Comparison of ENCODE assay signal across 11 mouse cellular contexts in genomic region chr1:118935518-118935917, GRCm38 (mm10).
DNase-seq lines count a peak whose midpoint lies in the region; ATAC-seq and TF ChIP-seq lines count a peak whose summit lies in the region.
"Had no signal": no experiment of that assay in that cellular context is flagged by ENCODE, and none has a peak within 500 bp of the region (broad histone marks: within the 10 kb centered on the region; RNA-seq: fewer than 3 reads in every experiment).

No protein-coding gene starts in this region.

- H3K4me1 ChIP-seq in intestine, embryonic 14.5 days (replicated peaks; ENCODE audit: control insufficient read depth, insufficient read depth, low read length), result peaks cover 21% of the 10 kb centered on the region
- H3K4me1 ChIP-seq in intestine, postnatal 0 days (replicated peaks; ENCODE audit: control insufficient read depth, insufficient read depth, low read length), result no peaks in the 10 kb centered on the region
- peaks cover 20% of the 10 kb centered on the region for H3K4me1 ChIP-seq in stomach, embryonic 14.5 days (ENCODE audit: control insufficient read depth, insufficient read depth, low read length)
- no peaks in the 10 kb centered on the region for H3K4me1 ChIP-seq in stomach, postnatal 0 days (replicated peaks; ENCODE audit: control insufficient read depth, insufficient read depth)

- no peak overlapping the region for H3K4me2 ChIP-seq in intestine, embryonic 14.5 days (ENCODE audit: low read length)
- H3K4me2 ChIP-seq in intestine, postnatal 0 days (replicated peaks; ENCODE audit: low read depth), result no peak overlapping the region
- no peak overlapping the region for H3K4me2 ChIP-seq in stomach, embryonic 14.5 days (replicated peaks; ENCODE audit: low read depth, low read length)
- no peak overlapping the region for H3K4me2 ChIP-seq in stomach, postnatal 0 days (replicated peaks; ENCODE audit: low read depth)

- peak; percentile 20 for DNase-seq in embryo, embryonic 10 days (ENCODE audit: low spot score)
- DNase-seq in embryo, embryonic 10.5 days (ENCODE audit: low spot score), result no peak
- DNase-seq in intestine, embryonic 14.5 days (ENCODE audit: low spot score), result no peak
- no peak for DNase-seq in stomach, postnatal 0 days (ENCODE audit: low spot score)
- no peak for DNase-seq in layer of hippocampus, postnatal 10 days (ENCODE audit: low spot score in 2 of 2)
- no peak for DNase-seq in layer of hippocampus, adult 9-10 months (ENCODE audit: low spot score)
- DNase-seq: adrenal gland, adult 8-10 months; cerebellum, adult 18-20 months; layer of hippocampus, postnatal 36 days had no signal

- no peaks in the 10 kb centered on the region for H3K27me3 ChIP-seq in intestine, embryonic 14.5 days (replicated peaks; ENCODE audit: control insufficient read depth, insufficient read depth, low read length)
- H3K27me3 ChIP-seq in intestine, postnatal 0 days (replicated peaks; ENCODE audit: control insufficient read depth, insufficient read depth, low read length), result no peaks in the 10 kb centered on the region
- no peaks in the 10 kb centered on the region for H3K27me3 ChIP-seq in stomach, embryonic 14.5 days (ENCODE audit: control insufficient read depth, insufficient read depth, low read length)
- H3K27me3 ChIP-seq in stomach, postnatal 0 days (ENCODE audit: control insufficient read depth, insufficient read depth, low read length), result no peaks in the 10 kb centered on the region

- ATAC-seq in intestine, embryonic 14.5 days (replicated peaks; ENCODE audit: low FRiP score, low TSS enrichment, low read depth), result no peak
- ATAC-seq in intestine, postnatal 0 days, result no peak
- no peak for ATAC-seq in stomach, embryonic 14.5 days (ENCODE audit: insufficient number of reproducible peaks, insufficient read depth, low FRiP score, low read depth)
- ATAC-seq in stomach, postnatal 0 days (ENCODE audit: low FRiP score, low TSS enrichment), result no peak

- H3K36me3 ChIP-seq in intestine, embryonic 14.5 days (ENCODE audit: control insufficient read depth, insufficient read depth, low read length), result no peaks in the 10 kb centered on the region
- no peaks in the 10 kb centered on the region for H3K36me3 ChIP-seq in intestine, postnatal 0 days (ENCODE audit: control insufficient read depth, insufficient read depth)
- H3K36me3 ChIP-seq in stomach, embryonic 14.5 days (ENCODE audit: control insufficient read depth, insufficient read depth, low read length), result no peaks in the 10 kb centered on the region
- H3K36me3 ChIP-seq in stomach, postnatal 0 days (ENCODE audit: control insufficient read depth, insufficient read depth, low read length), result no peaks in the 10 kb centered on the region

- H3K4me3 ChIP-seq in intestine, embryonic 14.5 days (ENCODE audit: low read depth, low read length), result no peak overlapping the region
- H3K4me3 ChIP-seq in intestine, postnatal 0 days (ENCODE audit: low read depth, low read length), result no peak overlapping the region
- H3K4me3 ChIP-seq in stomach, embryonic 14.5 days (ENCODE audit: low read depth, low read length), result no peak overlapping the region
- H3K4me3 ChIP-seq in stomach, postnatal 0 days (ENCODE audit: low read depth, low read length), result no peak overlapping the region

- TF ChIP-seq CTCF in intestine, postnatal 0 days (IDR thresholded peaks at IDR 0.05; ENCODE audit: low read depth), result no peak
- TF ChIP-seq CTCF in stomach, postnatal 0 days (IDR thresholded peaks at IDR 0.05; ENCODE audit: low read depth), result no peak

- peak overlapping the region; percentile 71 for H3K27ac ChIP-seq in intestine, embryonic 14.5 days (ENCODE audit: low read depth)
- H3K27ac ChIP-seq in intestine, postnatal 0 days (ENCODE audit: low read depth, low read length), result no peak overlapping the region
- peak overlapping the region; percentile 80; the same call in 1 of the 2 replicates for H3K27ac ChIP-seq in stomach, embryonic 14.5 days (ENCODE audit: low read length)
- no peak overlapping the region for H3K27ac ChIP-seq in stomach, postnatal 0 days (replicated peaks)

- no peak for TF ChIP-seq EP300 in stomach, postnatal 0 days (optimal IDR thresholded peaks at IDR 0.05)

- no peak overlapping the region for H3K9ac ChIP-seq in intestine, embryonic 14.5 days (ENCODE audit: low read length)
- H3K9ac ChIP-seq in intestine, postnatal 0 days (ENCODE audit: low read depth, low read length), result no peak overlapping the region
- no peak overlapping the region for H3K9ac ChIP-seq in stomach, embryonic 14.5 days (replicated peaks; ENCODE audit: low read depth, low read length)
- no peak overlapping the region for H3K9ac ChIP-seq in stomach, postnatal 0 days (ENCODE audit: low read length)

- 31% methylated on average over 6 of the region's 6 CpGs for WGBS in intestine, embryonic 14.5 days
- 53% methylated on average over 6 of the region's 6 CpGs for WGBS in intestine, postnatal 0 days
- 48% methylated on average over 6 of the region's 6 CpGs for WGBS in stomach, embryonic 14.5 days
- WGBS in stomach, postnatal 0 days, result 49% methylated on average over 6 of the region's 6 CpGs

- H3K9me3 ChIP-seq in intestine, embryonic 14.5 days (ENCODE audit: control insufficient read depth, low read length), result no peaks in the 10 kb centered on the region
- H3K9me3 ChIP-seq in intestine, postnatal 0 days (ENCODE audit: control insufficient read depth), result no peaks in the 10 kb centered on the region
- no peaks in the 10 kb centered on the region for H3K9me3 ChIP-seq in stomach, embryonic 14.5 days (ENCODE audit: control insufficient read depth, low read depth, low read length)
- H3K9me3 ChIP-seq in stomach, postnatal 0 days (ENCODE audit: control insufficient read depth, low read length), result no peaks in the 10 kb centered on the region

Comparison
In these comparisons a context has a peak if more than half of its experiments do, and no peak if none do; other contexts are left out.
1. H3K27ac ChIP-seq: peak in intestine, embryonic 14.5 days (single experiment) and stomach, embryonic 14.5 days (single experiment); none in intestine, postnatal 0 days (single experiment) and stomach, postnatal 0 days (single experiment).